Mouse (Mus musculus) frontal cortex, adult 2 months (tissue): ENCODE measurements at regions not wholly inside any gene's neighbourhood (a gene's known extent, or its start where the extent isn't known, plus 50 kb on each side); places are given as distances from the start of the nearest gene placed in this dataset.
A peak's percentile ranks its signal among the peaks of the same experiment; 100 is the strongest.

ENCODE experiments used
- DNase-seq, 2 experiments: peaks; one replicate each; pipeline ENCODE4 v3.0.0; 2022; ENCODE audit warnings: low spot score in 1 of 2; ENCODE audit errors: extremely low spot score in 1 of 2

- no peak for DNase-seq
These were observed 246.7 kb upstream of the N4bp1 start for GRCm38 (mm10) chr8:87131716-87132115.

- DNase-seq, result no peak
These were observed 245.6 kb upstream of the N4bp1 start for GRCm38 (mm10) chr8:87130691-87131090.

GRCm38 (mm10) chr8:87128593-87128992, 243.5 kb upstream of the N4bp1 start:
- DNase-seq, result peak; percentile 8 to 27

- DNase-seq, result no peak
These were observed 231.2 kb upstream of the N4bp1 start for GRCm38 (mm10) chr8:87116190-87116765.

GRCm38 (mm10) chr8:87112355-87112754, 227.3 kb upstream of the N4bp1 start:
- DNase-seq, result no peak

GRCm38 (mm10) chr8:87105106-87105505, 220.0 kb upstream of the N4bp1 start:
- peak; percentile 3 to 53 for DNase-seq

- DNase-seq, result no peak
These were observed 210.2 kb upstream of the N4bp1 start for GRCm38 (mm10) chr8:87095211-87095610.

- no peak for DNase-seq
These were observed 209.6 kb upstream of the N4bp1 start for GRCm38 (mm10) chr8:87094685-87095084.

GRCm38 (mm10) chr8:87093716-87094115, 208.7 kb upstream of the N4bp1 start:
- DNase-seq, result no peak

GRCm38 (mm10) chr8:87093081-87093480, 208.0 kb upstream of the N4bp1 start:
- no peak for DNase-seq

GRCm38 (mm10) chr8:87087451-87088095, 202.5 kb upstream of the N4bp1 start:
- no peak for DNase-seq

GRCm38 (mm10) chr8:87078260-87078659, 193.2 kb upstream of the N4bp1 start:
- no peak for DNase-seq

- no peak for DNase-seq
These were observed 190.9 kb upstream of the N4bp1 start for GRCm38 (mm10) chr8:87075921-87076320.

GRCm38 (mm10) chr8:87071224-87071623, 186.2 kb upstream of the N4bp1 start:
- peak in 1 of 2 experiments; percentile 30 for DNase-seq

GRCm38 (mm10) chr8:87067106-87067505, 182.0 kb upstream of the N4bp1 start:
- DNase-seq, result no peak

GRCm38 (mm10) chr8:87064768-87065167, 179.7 kb upstream of the N4bp1 start:
- no peak for DNase-seq

- DNase-seq, result peak in 1 of 2 experiments; percentile 26
These were observed 179.2 kb upstream of the N4bp1 start for GRCm38 (mm10) chr8:87064250-87064747.

- DNase-seq, result no peak
These were observed 178.5 kb upstream of the N4bp1 start for GRCm38 (mm10) chr8:87063588-87063987.

GRCm38 (mm10) chr8:87049746-87050145, 164.7 kb upstream of the N4bp1 start:
- peak in 1 of 2 experiments; percentile 11 for DNase-seq

GRCm38 (mm10) chr8:87049196-87049595, 164.1 kb upstream of the N4bp1 start:
- no peak for DNase-seq

- DNase-seq, result peak in 1 of 2 experiments; percentile 9
These were observed 161.5 kb upstream of the N4bp1 start for GRCm38 (mm10) chr8:87046590-87046989.

- DNase-seq, result no peak
These were observed 158.0 kb upstream of the N4bp1 start for GRCm38 (mm10) chr8:87043016-87043415.
